Mouse (Mus musculus): ENCODE results near the gene Ndufb7. TPM values are rescaled to one million over a fixed set of nuclear protein-coding genes. Genes with fewer than 3 reads are reported as not detected.
A peak's percentile ranks its signal among the peaks of the same experiment; 100 is the strongest.
"Not testable (repeated sequence)": the region's sequence is repeated elsewhere in the genome, so short reads cannot be mapped to it uniquely, and the experiment has no call there.

The Ndufb7 gene
- polyA plus RNA-seq, 1 experiment, result 102 TPM

DNA sequence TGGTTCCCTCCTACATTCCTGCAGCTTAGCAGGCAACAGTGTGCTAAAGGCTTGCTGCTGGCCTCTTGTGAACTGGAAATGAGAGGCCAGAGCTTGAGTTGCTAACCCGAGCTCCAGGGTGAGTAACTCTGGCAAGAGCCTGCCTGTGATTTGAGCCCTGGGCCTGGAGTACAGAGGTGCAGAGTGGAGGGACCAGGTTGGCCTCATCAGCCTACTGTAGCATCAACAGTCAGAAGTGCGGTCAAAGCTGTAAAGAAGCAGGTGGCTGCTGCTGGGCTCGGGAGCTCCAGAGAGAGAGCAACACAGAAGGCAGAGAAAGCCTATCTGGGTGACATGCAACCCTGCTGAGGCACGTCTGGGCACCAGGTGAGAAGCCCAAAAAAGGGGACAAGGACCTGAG lies 2.7 kb downstream of the Ndufb7 start:
- no peak overlapping the region for H3K4me3 ChIP-seq (ENCODE audit: low read depth, low read length)
- no peak for TF ChIP-seq CTCF (IDR thresholded peaks at IDR 0.05; ENCODE audit: low read depth, low read length)
- TF ChIP-seq EP300 (IDR thresholded peaks at IDR 0.05; ENCODE audit: insufficient read depth, low read depth, low read length), result no peak
- TF ChIP-seq POLR2A (IDR thresholded peaks at IDR 0.05; ENCODE audit: insufficient read depth, low read length), result no peak
- no peak overlapping the region for H3K27ac ChIP-seq (ENCODE audit: insufficient read depth, low read length)
- no peaks in the 10 kb centered on the region for H3K9me3 ChIP-seq (replicated peaks; ENCODE audit: control insufficient read depth, insufficient read depth, low read length, poor library complexity, severe bottlenecking)
- peaks cover 29% of the 10 kb centered on the region for H3K36me3 ChIP-seq (ENCODE audit: control insufficient read depth, insufficient read depth, low read length, poor library complexity, severe bottlenecking)
- no peak overlapping the region for H3K9ac ChIP-seq (ENCODE audit: low read depth, poor library complexity, severe bottlenecking)
- H3K27me3 ChIP-seq (ENCODE audit: control insufficient read depth, insufficient read depth, low read length, poor library complexity, severe bottlenecking), result no peaks in the 10 kb centered on the region
- H3K4me1 ChIP-seq (ENCODE audit: control insufficient read depth, insufficient read depth, low read length), result peaks cover 3% of the 10 kb centered on the region

DNA sequence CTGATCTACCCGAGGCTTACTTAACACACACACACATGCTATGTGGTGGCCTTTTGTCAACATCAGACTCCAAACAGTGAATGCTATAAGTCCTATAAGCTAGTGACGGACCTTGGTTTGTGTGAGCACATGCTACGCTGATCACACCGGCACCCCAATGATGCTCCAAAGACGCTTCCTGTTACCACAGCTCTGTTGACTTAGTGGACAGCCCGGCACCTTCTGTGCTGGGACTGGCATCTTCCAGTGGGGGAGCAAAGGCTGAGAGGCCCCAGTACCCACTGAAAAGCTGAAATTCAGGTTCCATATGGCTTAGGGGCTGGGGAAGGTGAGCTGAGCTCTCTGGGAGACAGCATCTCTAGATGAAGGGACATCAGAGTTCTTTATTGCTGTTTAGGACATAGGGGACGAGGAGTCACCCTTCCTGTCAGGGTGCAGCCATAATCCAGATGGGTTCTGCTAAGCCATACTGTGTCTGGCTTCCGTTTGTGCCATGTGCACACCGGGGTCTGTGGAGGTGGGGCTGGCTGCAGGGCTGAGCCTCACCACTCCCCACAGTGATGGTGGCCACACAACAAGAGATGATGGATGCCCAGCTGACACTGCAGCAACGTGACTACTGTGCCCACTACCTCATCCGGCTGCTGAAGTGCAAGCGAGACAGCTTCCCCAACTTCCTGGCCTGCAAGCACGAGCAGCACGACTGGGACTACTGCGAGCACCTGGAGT lies 4.0 kb downstream of the Ndufb7 start:
- no peak overlapping the region for H3K4me3 ChIP-seq (ENCODE audit: low read depth, low read length)
- no peak overlapping the region for H3K27ac ChIP-seq (ENCODE audit: insufficient read depth, low read length)
- H3K4me1 ChIP-seq (ENCODE audit: control insufficient read depth, insufficient read depth, low read length), result peaks cover 5% of the 10 kb centered on the region
- TF ChIP-seq POLR2A (IDR thresholded peaks at IDR 0.05; ENCODE audit: insufficient read depth, low read length) (no peak), EP300 (IDR thresholded peaks at IDR 0.05; ENCODE audit: insufficient read depth, low read depth, low read length) (no peak), CTCF (IDR thresholded peaks at IDR 0.05; ENCODE audit: low read depth, low read length) (no peak)
- peaks cover 29% of the 10 kb centered on the region for H3K36me3 ChIP-seq (ENCODE audit: control insufficient read depth, insufficient read depth, low read length, poor library complexity, severe bottlenecking)
- no peaks in the 10 kb centered on the region for H3K9me3 ChIP-seq (replicated peaks; ENCODE audit: control insufficient read depth, insufficient read depth, low read length, poor library complexity, severe bottlenecking)
- H3K9ac ChIP-seq (ENCODE audit: low read depth, poor library complexity, severe bottlenecking), result no peak overlapping the region
- no peaks in the 10 kb centered on the region for H3K27me3 ChIP-seq (ENCODE audit: control insufficient read depth, insufficient read depth, low read length, poor library complexity, severe bottlenecking)

DNA sequence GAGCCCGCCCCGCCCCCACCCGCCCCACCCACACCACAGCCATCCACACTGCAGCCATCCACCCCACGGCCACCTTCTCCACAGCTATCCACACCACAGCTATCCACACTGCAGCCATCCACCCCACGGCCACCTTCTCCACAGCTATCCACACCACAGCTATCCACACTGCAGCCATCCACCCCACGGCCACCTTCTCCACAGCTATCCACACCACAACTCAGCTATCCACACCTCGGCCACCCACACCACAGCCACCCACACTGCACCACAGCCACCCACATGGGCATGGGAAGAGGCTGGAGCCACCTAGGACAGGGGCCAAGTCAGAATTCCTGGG lies 4.5 kb downstream of the Ndufb7 start:
- not testable (repeated sequence) for H3K4me1 ChIP-seq (ENCODE audit: control insufficient read depth, insufficient read depth, low read length); H3K27ac ChIP-seq (ENCODE audit: insufficient read depth, low read length); H3K4me3 ChIP-seq (ENCODE audit: low read depth, low read length); H3K9ac ChIP-seq (ENCODE audit: low read depth, poor library complexity, severe bottlenecking); H3K27me3 ChIP-seq (ENCODE audit: control insufficient read depth, insufficient read depth, low read length, poor library complexity, severe bottlenecking); H3K9me3 ChIP-seq (replicated peaks; ENCODE audit: control insufficient read depth, insufficient read depth, low read length, poor library complexity, severe bottlenecking)
- H3K36me3 ChIP-seq (ENCODE audit: control insufficient read depth, insufficient read depth, low read length, poor library complexity, severe bottlenecking), result peaks cover 29% of the 10 kb centered on the region

DNA sequence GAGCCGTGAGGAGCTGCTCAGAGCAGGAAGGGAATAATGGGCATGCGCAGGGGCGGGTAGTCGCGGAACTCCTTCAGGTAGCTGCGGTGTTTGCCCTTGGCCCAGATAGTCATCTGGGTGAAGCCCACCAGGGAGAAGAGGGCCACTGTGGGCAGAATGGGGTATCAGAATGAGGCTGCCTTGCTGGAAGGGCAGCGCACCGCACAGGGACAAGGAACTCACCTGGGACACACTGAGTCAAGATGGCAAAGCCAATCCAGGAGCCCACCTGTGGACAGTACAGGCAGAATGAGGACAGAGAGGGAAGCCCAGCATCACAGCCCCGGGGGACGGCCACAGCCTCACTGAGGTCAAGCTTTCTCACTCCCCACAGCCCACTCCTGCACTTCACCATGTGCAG lies 5.3 kb downstream of the Ndufb7 start:
- no peaks in the 10 kb centered on the region for H3K27me3 ChIP-seq (ENCODE audit: control insufficient read depth, insufficient read depth, low read length, poor library complexity, severe bottlenecking)
- H3K4me1 ChIP-seq (ENCODE audit: control insufficient read depth, insufficient read depth, low read length), result peaks cover 5% of the 10 kb centered on the region
- peaks cover 29% of the 10 kb centered on the region for H3K36me3 ChIP-seq (ENCODE audit: control insufficient read depth, insufficient read depth, low read length, poor library complexity, severe bottlenecking)
- no peak overlapping the region for H3K27ac ChIP-seq (ENCODE audit: insufficient read depth, low read length)
- no peak overlapping the region for H3K4me3 ChIP-seq (ENCODE audit: low read depth, low read length)
- no peak for TF ChIP-seq EP300 (IDR thresholded peaks at IDR 0.05; ENCODE audit: insufficient read depth, low read depth, low read length)
- no peaks in the 10 kb centered on the region for H3K9me3 ChIP-seq (replicated peaks; ENCODE audit: control insufficient read depth, insufficient read depth, low read length, poor library complexity, severe bottlenecking)
- H3K9ac ChIP-seq (ENCODE audit: low read depth, poor library complexity, severe bottlenecking), result no peak overlapping the region

DNA sequence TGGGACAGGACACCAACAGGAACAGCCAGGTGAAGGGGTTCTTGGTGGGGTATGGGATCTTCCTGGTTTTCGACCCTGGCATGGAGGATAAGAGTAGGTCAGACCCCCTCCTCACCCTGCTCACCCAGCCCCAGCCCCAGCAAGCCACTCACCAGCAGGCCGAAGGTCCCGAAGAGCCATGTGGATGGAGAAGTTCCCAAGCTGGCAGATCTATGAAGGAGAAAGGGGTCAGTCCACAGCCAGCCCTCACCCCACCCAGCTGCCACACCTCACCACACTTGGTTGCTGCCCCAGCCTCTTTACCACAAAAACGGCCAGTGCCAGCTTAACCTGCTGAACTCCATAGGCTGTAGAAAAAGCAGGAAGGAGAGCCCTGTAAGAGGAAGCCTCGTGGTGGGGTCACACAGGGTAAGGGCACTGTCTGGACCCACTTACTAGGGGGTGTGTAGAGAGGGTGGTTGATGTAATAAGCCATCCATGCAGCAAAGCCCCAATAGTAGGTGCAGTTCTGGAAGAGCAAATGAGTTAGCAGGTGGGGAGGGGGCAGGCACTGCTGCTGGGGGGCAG lies 5.9 kb downstream of the Ndufb7 start:
- peaks cover 7% of the 10 kb centered on the region for H3K4me1 ChIP-seq (ENCODE audit: control insufficient read depth, insufficient read depth, low read length)
- H3K9ac ChIP-seq (ENCODE audit: low read depth, poor library complexity, severe bottlenecking), result no peak overlapping the region
- peaks cover 29% of the 10 kb centered on the region for H3K36me3 ChIP-seq (ENCODE audit: control insufficient read depth, insufficient read depth, low read length, poor library complexity, severe bottlenecking)
- TF ChIP-seq CTCF (IDR thresholded peaks at IDR 0.05; ENCODE audit: low read depth, low read length) (no peak), EP300 (IDR thresholded peaks at IDR 0.05; ENCODE audit: insufficient read depth, low read depth, low read length) (no peak), POLR2A (IDR thresholded peaks at IDR 0.05; ENCODE audit: insufficient read depth, low read length) (no peak)
- H3K27ac ChIP-seq (ENCODE audit: insufficient read depth, low read length), result no peak overlapping the region
- H3K9me3 ChIP-seq (replicated peaks; ENCODE audit: control insufficient read depth, insufficient read depth, low read length, poor library complexity, severe bottlenecking), result no peaks in the 10 kb centered on the region
- H3K4me3 ChIP-seq (ENCODE audit: low read depth, low read length), result no peak overlapping the region
- no peaks in the 10 kb centered on the region for H3K27me3 ChIP-seq (ENCODE audit: control insufficient read depth, insufficient read depth, low read length, poor library complexity, severe bottlenecking)

DNA sequence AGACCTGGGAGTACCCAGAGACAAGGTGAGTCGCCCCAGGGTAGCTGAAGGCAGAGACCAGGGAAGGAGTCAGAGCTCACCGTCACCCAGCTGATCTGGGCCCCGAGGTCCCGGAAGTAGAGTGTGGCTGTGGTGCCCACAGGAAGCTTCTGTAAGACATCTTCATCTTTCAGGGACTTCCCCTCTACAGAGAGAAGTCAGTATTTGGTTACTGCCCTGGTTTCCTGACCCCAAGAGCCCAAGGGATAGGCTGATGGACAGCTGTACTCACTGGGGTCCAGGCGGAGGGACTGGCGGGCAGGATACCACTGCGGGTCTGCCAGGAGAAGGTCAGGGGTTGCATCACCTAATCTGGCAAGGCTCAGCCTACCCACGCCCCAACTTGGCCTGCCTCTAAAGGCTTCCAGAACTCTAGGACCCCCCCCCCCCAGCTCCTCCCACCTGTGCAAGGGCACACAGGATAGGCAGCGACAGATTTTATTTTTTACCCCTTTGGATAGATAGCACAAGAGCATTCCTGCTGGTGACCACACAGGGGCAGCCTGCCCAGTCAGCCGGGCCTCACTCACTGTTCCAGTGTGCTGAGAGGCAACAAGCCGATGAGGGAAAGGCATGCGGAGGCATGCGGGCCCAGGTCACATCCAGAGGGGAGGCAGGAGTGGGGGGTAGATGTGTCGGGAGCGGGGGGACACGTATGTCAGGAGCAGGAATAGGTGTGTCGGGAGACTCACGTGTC lies 6.8 kb downstream of the Ndufb7 start:
- peak overlapping the region; percentile 28; the same call in 1 of the 2 replicates for H3K27ac ChIP-seq (ENCODE audit: insufficient read depth, low read length)
- no peaks in the 10 kb centered on the region for H3K9me3 ChIP-seq (replicated peaks; ENCODE audit: control insufficient read depth, insufficient read depth, low read length, poor library complexity, severe bottlenecking)
- H3K36me3 ChIP-seq (ENCODE audit: control insufficient read depth, insufficient read depth, low read length, poor library complexity, severe bottlenecking), result peaks cover 29% of the 10 kb centered on the region
- peaks cover 8% of the 10 kb centered on the region for H3K4me1 ChIP-seq (ENCODE audit: control insufficient read depth, insufficient read depth, low read length)
- H3K9ac ChIP-seq (ENCODE audit: low read depth, poor library complexity, severe bottlenecking), result peak overlapping the region; percentile 16
- no peak overlapping the region for H3K4me3 ChIP-seq (ENCODE audit: low read depth, low read length)
- TF ChIP-seq POLR2A (IDR thresholded peaks at IDR 0.05; ENCODE audit: insufficient read depth, low read length) (no peak), CTCF (IDR thresholded peaks at IDR 0.05; ENCODE audit: low read depth, low read length) (peak; percentile 25)
- H3K27me3 ChIP-seq (ENCODE audit: control insufficient read depth, insufficient read depth, low read length, poor library complexity, severe bottlenecking), result no peaks in the 10 kb centered on the region

All from ES-Bruce4 (cell line).